Mouse (Mus musculus) liver, embryonic 16.5 days (tissue): Measurements from ENCODE around the gene Mybbp1a. TPM values are rescaled to one million over a fixed set of nuclear protein-coding genes. Genes with fewer than 3 reads are reported as not detected.

Source experiments
- ATAC-seq: fragments of 200-750 bp; cut with Nextera tagmentation; 2 replicates; pipeline ENCODE4 v1.8.0; 2017; ENCODE audit warnings: low read depth, mild to moderate bottlenecking, moderate number of reproducible peaks, moderate library complexity
- H3K27ac ChIP-seq: fragments of 300-500 bp; sonication (generic); 2 replicates; pipeline ENCODE4 v1.5.1; 2014; ENCODE audit warnings: mild to moderate bottlenecking, low read length
- H3K27me3 ChIP-seq: fragments of 300-500 bp; sonication (generic); 2 replicates; pipeline ENCODE4 v1.6.1; 2014; ENCODE audit warnings: low read depth, low read length, mixed read lengths; ENCODE audit not compliant: control insufficient read depth, insufficient read depth
- H3K36me3 ChIP-seq: fragments of 300-500 bp; sonication (generic); 2 replicates; pipeline ENCODE4 v1.6.1; 2014; ENCODE audit warnings: mild to moderate bottlenecking; ENCODE audit not compliant: control insufficient read depth, insufficient read depth
- H3K4me1 ChIP-seq: fragments of 300-500 bp; sonication (generic); 2 replicates; pipeline ENCODE4 v1.6.1; 2014; ENCODE audit warnings: low read depth, low read length, mixed read lengths; ENCODE audit not compliant: control insufficient read depth
- H3K4me2 ChIP-seq: fragments of 300-500 bp; sonication (generic); 2 replicates; pipeline ENCODE4 v1.6.1; 2014; ENCODE audit warnings: low read depth, low read length, mixed read lengths
- H3K4me3 ChIP-seq: fragments of 300-500 bp; sonication (generic); 2 replicates; pipeline ENCODE4 v1.5.1; 2014; ENCODE audit warnings: low read depth, mild to moderate bottlenecking, low read length
- H3K9ac ChIP-seq: fragments of 300-500 bp; sonication (generic); 2 replicates; pipeline ENCODE4 v1.6.1; 2014; ENCODE audit warnings: low read depth, low read length
- H3K9me3 ChIP-seq: fragments of 300-500 bp; sonication (generic); replicated peaks from 2 replicates; pipeline ENCODE4 v1.6.1; 2016; ENCODE audit warnings: low read length; ENCODE audit not compliant: control insufficient read depth
- WGBS: fragments of 180-500 bp; shearing (Covaris S2); extraction: QIAGEN DNeasy Blood & Tissue Kit; methylation state at CpG from one replicate; pipeline ENCODE4 v1.1.7; 2014; ENCODE audit not compliant: insufficient replicate concordance; 5-methylcytosine and 5-hydroxymethylcytosine counted together
- polyA plus RNA-seq: library from polyadenylated mRNA; unstranded; fragments of >200 nt; fragmentation: Nextera tagmentation; extraction: Ambion mirVana; gene quantifications from 2 replicates; pipeline ENCODE4 v1.2.1, GENCODE M21; 2015

The Mybbp1a gene
- polyA plus RNA-seq, 1 experiment from 2014 or later = 68.2 TPM

DNA sequence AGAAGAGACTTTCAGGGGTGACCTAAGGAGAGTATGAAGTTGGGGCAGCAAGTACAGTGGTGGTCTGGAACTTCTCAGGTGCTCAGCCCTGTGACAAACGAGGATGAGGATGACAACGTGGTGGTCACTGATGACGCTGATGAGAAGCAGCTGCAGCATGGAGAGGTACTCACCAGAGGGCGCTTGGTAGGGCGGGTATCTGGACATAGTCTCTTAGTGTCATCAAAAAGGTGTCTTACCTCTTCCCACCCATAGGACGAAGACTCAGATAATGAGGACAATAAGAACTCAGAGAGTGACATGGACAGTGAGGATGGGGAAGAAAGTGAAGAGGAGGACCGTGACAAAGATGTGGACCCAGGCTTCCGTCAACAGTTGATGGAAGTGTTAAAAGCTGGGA, 6.3 kb downstream of the Mybbp1a start:
- H3K36me3 ChIP-seq = peaks cover 72% of the 10 kb centered on the region
- no peaks in the 10 kb centered on the region for H3K9me3 ChIP-seq
- no peak overlapping the region for H3K4me3 ChIP-seq
- H3K4me2 ChIP-seq = no peak overlapping the region
- peaks cover 3% of the 10 kb centered on the region for H3K4me1 ChIP-seq
- H3K27me3 ChIP-seq = no peaks in the 10 kb centered on the region
- WGBS = 63% methylated on average over 8 of the region's 8 CpGs
- ATAC-seq = no peak
- no peak overlapping the region for H3K27ac ChIP-seq
- no peak overlapping the region for H3K9ac ChIP-seq

DNA sequence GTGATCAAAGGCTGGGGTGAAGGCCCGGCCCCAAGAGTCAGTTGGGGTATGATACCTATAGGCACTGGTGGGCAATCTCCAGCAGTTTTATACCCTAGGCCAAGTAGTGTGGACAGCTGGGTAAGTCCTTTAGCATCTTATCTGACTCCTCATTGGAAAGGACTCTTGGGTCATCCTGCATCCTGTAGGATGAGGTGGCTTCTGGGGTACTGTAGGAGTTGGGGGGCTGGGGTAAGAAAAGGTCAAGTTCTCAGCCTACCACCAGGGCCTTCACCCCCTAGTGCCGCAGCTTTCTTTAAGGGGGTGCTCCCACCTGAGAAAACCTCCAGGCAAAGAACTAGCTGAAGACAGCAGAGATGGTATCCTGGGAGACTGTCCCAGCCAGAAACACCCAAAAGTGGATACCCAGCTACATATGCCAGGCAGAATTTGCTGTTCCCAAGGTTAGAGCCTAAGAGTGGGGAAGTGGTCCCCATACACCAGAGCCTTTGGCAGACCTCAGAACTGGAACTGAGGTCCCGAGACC, 11.0 kb downstream of the Mybbp1a start:
- no peak for ATAC-seq
- WGBS = 68% methylated on average over 3 of the region's 3 CpGs
- H3K36me3 ChIP-seq = peaks cover 32% of the 10 kb centered on the region

DNA sequence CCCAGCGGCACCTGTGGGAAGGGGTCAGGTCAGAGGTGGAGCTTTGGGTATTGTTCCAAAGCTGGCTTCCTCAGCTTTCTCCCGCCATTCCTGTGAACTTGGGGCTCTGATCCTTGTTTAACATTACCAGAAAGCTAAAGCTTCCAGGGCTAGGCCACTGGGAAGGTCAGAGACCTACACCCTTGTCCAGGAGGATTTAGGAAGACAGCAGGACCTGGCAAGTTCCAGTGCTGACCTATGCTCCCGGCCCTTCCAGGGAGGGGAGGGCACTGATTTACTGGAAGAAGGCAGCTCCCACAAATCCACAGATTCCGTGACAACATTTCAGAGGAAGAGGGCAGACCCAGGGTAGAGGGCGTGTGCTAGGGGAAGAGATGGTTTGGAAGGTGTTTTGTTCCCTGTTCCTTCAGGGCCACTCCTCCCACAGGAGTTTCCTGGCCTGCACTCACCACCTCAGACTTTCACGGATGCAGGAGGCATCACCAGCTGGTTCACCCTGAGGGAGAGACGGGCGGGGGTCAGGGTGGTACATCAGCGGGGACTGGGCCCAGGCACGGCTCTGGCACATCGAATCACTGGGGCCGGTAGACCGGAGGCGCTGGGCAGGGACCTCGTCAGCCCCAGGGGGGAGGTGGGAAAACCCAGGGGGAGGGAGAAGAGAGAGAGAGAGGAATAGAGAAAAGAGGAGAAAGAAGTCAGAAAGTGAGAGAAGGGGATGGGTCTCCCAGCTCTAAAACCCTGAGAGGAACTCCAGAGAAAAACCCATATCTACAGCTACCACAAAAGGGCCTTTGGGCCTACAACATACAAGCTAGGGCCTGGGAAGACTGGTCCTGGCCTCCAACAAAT, 12.2 kb downstream of the Mybbp1a start:
- Histone ChIP-seq H3K4me3 (no peak overlapping the region), H3K4me2 (no peak overlapping the region), H3K27me3 (no peaks in the 10 kb centered on the region), H3K27ac (no peak overlapping the region), H3K36me3 (peaks cover 22% of the 10 kb centered on the region), H3K9ac (no peak overlapping the region), H3K4me1 (peaks cover 4% of the 10 kb centered on the region), H3K9me3 (no peaks in the 10 kb centered on the region)
- no peak for ATAC-seq
- WGBS = 65% methylated on average over 15 of the region's 15 CpGs

More for the DNA sequence above, 11.0 kb downstream of the Mybbp1a start:
- Histone ChIP-seq H3K27ac (no peak overlapping the region), H3K9me3 (no peaks in the 10 kb centered on the region), H3K4me2 (no peak overlapping the region), H3K27me3 (no peaks in the 10 kb centered on the region), H3K4me3 (no peak overlapping the region), H3K4me1 (no peaks in the 10 kb centered on the region; the same call in 1 of the 2 replicates), H3K9ac (no peak overlapping the region)

DNA sequence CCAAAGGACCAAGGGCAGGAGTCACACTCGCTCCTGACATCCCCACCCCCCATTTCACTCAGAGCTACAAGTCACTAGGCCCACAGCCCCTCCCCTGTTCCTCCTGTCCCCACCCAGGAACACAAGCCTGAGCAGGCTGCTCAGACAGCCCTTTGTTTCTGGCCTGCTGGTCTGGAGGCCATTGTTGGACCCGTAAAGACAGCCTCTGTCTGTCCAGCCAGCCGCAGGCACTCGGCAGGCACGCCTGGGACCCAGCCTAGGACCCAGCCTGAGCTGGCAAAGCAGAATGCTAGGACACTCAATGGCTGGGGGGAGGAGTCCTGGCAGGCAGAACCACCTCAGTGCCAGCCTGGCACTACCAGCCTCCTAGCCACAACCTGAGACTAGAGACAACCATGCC, 14.5 kb downstream of the Mybbp1a start:
- Histone ChIP-seq H3K4me1 (peaks cover 9% of the 10 kb centered on the region), H3K9me3 (no peaks in the 10 kb centered on the region), H3K4me2 (no peak overlapping the region), H3K27me3 (no peaks in the 10 kb centered on the region), H3K9ac (no peak overlapping the region), H3K27ac (no peak overlapping the region), H3K4me3 (no peak overlapping the region), H3K36me3 (peaks cover 2% of the 10 kb centered on the region)
- no peak for ATAC-seq
- WGBS = 76% methylated on average over 5 of the region's 5 CpGs

DNA sequence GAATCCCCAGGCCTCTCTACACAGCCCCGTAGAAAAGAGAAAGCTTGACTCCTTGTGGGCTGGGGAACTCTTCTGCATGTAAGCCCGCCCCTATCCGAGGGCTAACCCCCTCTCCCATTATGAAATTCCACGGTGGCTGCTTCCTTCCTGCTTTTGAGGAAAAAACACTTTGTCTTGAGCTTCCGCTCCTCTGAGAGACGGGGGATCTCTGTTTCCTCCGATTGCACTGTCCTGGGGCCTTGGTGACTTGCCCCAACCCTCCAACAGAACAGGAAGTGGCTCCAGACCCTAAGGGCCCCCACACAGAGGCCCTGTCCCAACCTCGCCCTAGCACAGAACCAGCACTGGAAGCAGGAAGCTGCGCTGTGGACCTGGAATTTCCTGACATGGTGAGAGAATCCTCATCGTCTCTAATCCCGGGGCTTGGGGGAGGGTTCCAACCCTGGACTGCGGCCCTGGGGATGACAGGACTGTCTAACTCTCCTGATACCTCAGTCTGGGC, 16.9 kb downstream of the Mybbp1a start:
- WGBS = 49% methylated on average over 12 of the region's 12 CpGs

GRCm38 (mm10) chr11:72458502-72458901, 17.3 kb downstream of the Mybbp1a start:
- Histone ChIP-seq H3K4me2 (0 out of 2 replicates have a peak overlapping the region, but pooled peaks have one; percentile 14), H3K4me1 (peaks cover 9% of the 10 kb centered on the region), H3K4me3 (peak overlapping the region; percentile 22), H3K36me3 (no peaks in the 10 kb centered on the region), H3K9me3 (no peaks in the 10 kb centered on the region), H3K9ac (no peak overlapping the region; the same call in 1 of the 2 replicates), H3K27ac (peak overlapping the region; percentile 76), H3K27me3 (no peaks in the 10 kb centered on the region)
- 20% methylated on average over 3 of the region's 3 CpGs for WGBS
- peak; percentile 16 for ATAC-seq

More for the DNA sequence above, 16.9 kb downstream of the Mybbp1a start:
- no peaks in the 10 kb centered on the region for H3K27me3 ChIP-seq
- H3K4me1 ChIP-seq = peaks cover 9% of the 10 kb centered on the region
- no peak overlapping the region; the same call in 1 of the 2 replicates for H3K9ac ChIP-seq
- 0 out of 2 replicates have a peak overlapping the region, but pooled peaks have one; percentile 14 for H3K4me2 ChIP-seq
- no peaks in the 10 kb centered on the region for H3K9me3 ChIP-seq
- H3K27ac ChIP-seq = peak overlapping the region; percentile 76
- no peaks in the 10 kb centered on the region for H3K36me3 ChIP-seq
- peak; percentile 77 for ATAC-seq
- peak overlapping the region; percentile 22 for H3K4me3 ChIP-seq

DNA sequence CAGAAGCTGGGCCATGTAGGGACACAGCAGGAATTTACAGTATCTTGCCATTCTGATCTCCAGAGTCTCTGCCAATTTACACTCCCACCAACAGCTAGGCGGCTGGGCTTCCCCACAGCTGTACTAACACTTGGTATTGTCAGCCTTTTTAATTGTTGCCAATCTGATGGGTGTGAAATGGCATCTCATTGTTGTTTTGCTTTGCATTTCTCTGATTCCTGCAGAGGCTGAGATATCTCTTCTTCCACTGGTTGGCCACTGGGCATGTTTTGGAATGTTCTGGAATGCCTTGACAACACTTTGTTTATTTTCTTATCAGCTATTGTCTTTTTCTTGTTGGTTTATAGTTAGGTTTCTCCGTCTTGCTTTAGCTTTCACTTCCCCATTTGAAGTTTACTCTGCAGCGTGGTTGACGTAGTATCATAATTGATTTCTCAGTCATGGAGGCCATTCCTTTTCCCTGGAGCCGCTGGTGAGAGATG, 20.4 kb downstream of the Mybbp1a start:
- Histone ChIP-seq H3K4me2 (no peak overlapping the region), H3K27ac (no peak overlapping the region), H3K36me3 (no peaks in the 10 kb centered on the region), H3K27me3 (no peaks in the 10 kb centered on the region), H3K9me3 (no peaks in the 10 kb centered on the region), H3K4me3 (no peak overlapping the region), H3K9ac (no peak overlapping the region), H3K4me1 (peaks cover 19% of the 10 kb centered on the region)
- 48% methylated on average over 5 of the region's 5 CpGs for WGBS
- ATAC-seq = no peak

DNA sequence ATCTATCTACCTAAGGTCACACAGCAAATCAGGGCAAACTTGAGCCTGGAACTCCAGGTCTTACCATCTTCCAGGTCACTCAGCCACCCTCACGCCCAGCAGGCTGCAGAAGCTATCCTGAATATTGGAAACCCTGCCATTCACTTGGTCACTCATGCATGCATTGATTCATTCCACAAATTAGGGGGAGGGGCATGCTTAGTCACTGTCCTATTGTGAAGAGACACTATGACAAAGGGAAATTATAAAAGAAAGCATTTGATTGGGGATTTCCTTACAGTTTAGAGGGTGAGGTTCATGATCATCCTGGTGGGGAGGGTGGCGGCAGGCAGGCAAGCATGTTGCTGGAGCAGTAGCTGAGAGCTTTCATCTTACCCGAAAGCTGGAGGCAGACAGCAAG, 23.7 kb downstream of the Mybbp1a start:
- no peaks in the 10 kb centered on the region for H3K36me3 ChIP-seq
- no peaks in the 10 kb centered on the region for H3K9me3 ChIP-seq
- 69% methylated on average over 3 of the region's 3 CpGs for WGBS
- H3K4me1 ChIP-seq = peaks cover 40% of the 10 kb centered on the region
- no peak for ATAC-seq
- no peak overlapping the region for H3K27ac ChIP-seq
- H3K4me3 ChIP-seq = no peak overlapping the region
- H3K4me2 ChIP-seq = no peak overlapping the region
- H3K9ac ChIP-seq = no peak overlapping the region
- H3K27me3 ChIP-seq = no peaks in the 10 kb centered on the region
